Mouse (Mus musculus) lung, postnatal 0 days (tissue): ENCODE data around the gene Serpina7.

Experiments used
- CTCF ChIP-seq: IDR thresholded peaks from 2 replicates; pipeline ENCODE4 v1.5.1; 2016; ENCODE audit warnings: antibody characterized with exemption, mild to moderate bottlenecking
- EP300 ChIP-seq: IDR thresholded peaks from 2 replicates; pipeline ENCODE4 v1.6.1; 2016; ENCODE audit warnings: antibody characterized with exemption, mild to moderate bottlenecking, control low read depth

GRCm38 (mm10) chrX:139097197-139097596 lies 12.2 kb upstream of the Serpina7 start:
- no peak for TF ChIP-seq EP300
- TF ChIP-seq CTCF: no peak
